Mouse (Mus musculus) testis, postnatal 10 days (tissue): ENCODE results near the gene Tial1.

Experiments
- DNase-seq: peaks from one replicate; pipeline ENCODE4 v3.0.0; 2021; ENCODE audit warnings: low spot score

Tial1 gene

GRCm38 (mm10) chr7:128461285-128462215, at the start of gene Tial1:
Gene Tial1, minus strand, starts transcription at chr7:128461717.
- DNase-seq = peak; percentile 95

- no peak for DNase-seq
Measured at GRCm38 (mm10) chr7:128504091-128504490, 42.6 kb upstream of the Tial1 start.

- DNase-seq = no peak
Measured at GRCm38 (mm10) chr7:128499801-128500200, 38.3 kb upstream of the Tial1 start.

- DNase-seq = no peak
Measured at GRCm38 (mm10) chr7:128494546-128494945, 33.0 kb upstream of the Tial1 start.

- DNase-seq = no peak
Measured at GRCm38 (mm10) chr7:128488986-128489385, 27.5 kb upstream of the Tial1 start.

- peak; percentile 89 for DNase-seq
Measured at GRCm38 (mm10) chr7:128474322-128474721, 12.8 kb upstream of the Tial1 start.

- DNase-seq = no peak
Measured at GRCm38 (mm10) chr7:128462406-128462805, 889 bp upstream of the Tial1 start.

- DNase-seq = no peak
Measured at GRCm38 (mm10) chr7:128460865-128461228, 670 bp downstream of the Tial1 start.

GRCm38 (mm10) chr7:128460131-128460864, 1.2 kb downstream of the Tial1 start:
- DNase-seq = peak; percentile 61

- DNase-seq = no peak
Measured at GRCm38 (mm10) chr7:128459791-128460130, 1.8 kb downstream of the Tial1 start.

GRCm38 (mm10) chr7:128458011-128458410, 3.5 kb downstream of the Tial1 start:
- DNase-seq = no peak

GRCm38 (mm10) chr7:128452731-128453130, 8.8 kb downstream of the Tial1 start:
- DNase-seq = no peak

- no peak for DNase-seq
Measured at GRCm38 (mm10) chr7:128440584-128440983, 20.9 kb downstream of the Tial1 start.

GRCm38 (mm10) chr7:128439251-128439650, 22.3 kb downstream of the Tial1 start:
- DNase-seq = no peak

GRCm38 (mm10) chr7:128438131-128438530, 23.4 kb downstream of the Tial1 start:
- no peak for DNase-seq

- DNase-seq = no peak
Measured at GRCm38 (mm10) chr7:128433213-128433612, 28.3 kb downstream of the Tial1 start.

- no peak for DNase-seq
Measured at GRCm38 (mm10) chr7:128432574-128432973, 28.9 kb downstream of the Tial1 start.

GRCm38 (mm10) chr7:128422491-128422890, 39.0 kb downstream of the Tial1 start:
- peak; percentile 5 for DNase-seq

- DNase-seq = no peak
Measured at GRCm38 (mm10) chr7:128421701-128422100, 39.8 kb downstream of the Tial1 start.

GRCm38 (mm10) chr7:128419690-128420089, 41.8 kb downstream of the Tial1 start:
- no peak for DNase-seq

GRCm38 (mm10) chr7:128417930-128418779, 43.4 kb downstream of the Tial1 start, which contains the start of gene Rgs10:
Gene Rgs10, minus strand, starts transcription at chr7:128418758.
- DNase-seq = peak; percentile 73
